Mouse (Mus musculus) embryo, embryonic 11 days (tissue): ENCODE data around the gene Alb.
A peak's percentile ranks its signal among the peaks of the same experiment; 100 is the strongest.

Experiments
- DNase-seq: peaks from one replicate; pipeline ENCODE4 v3.0.0-alpha.2; 2015

Gene Alb

GRCm38 (mm10) chr5:90499509-90499908, 38.8 kb downstream of the Alb start:
- no peak for DNase-seq

- DNase-seq = peak; percentile 79
These were observed 40.0 kb downstream of the Alb start for GRCm38 (mm10) chr5:90500714-90501113.

GRCm38 (mm10) chr5:90501752-90502151, 41.1 kb downstream of the Alb start:
- no peak for DNase-seq

- DNase-seq = no peak
These were observed 44.0 kb downstream of the Alb start for GRCm38 (mm10) chr5:90504742-90505141.

GRCm38 (mm10) chr5:90506507-90506906, 45.8 kb downstream of the Alb start:
- DNase-seq = no peak

- DNase-seq = peak; percentile 4
These were observed 46.8 kb downstream of the Alb start for GRCm38 (mm10) chr5:90507411-90507949.

- DNase-seq = no peak
These were observed 49.3 kb downstream of the Alb start for GRCm38 (mm10) chr5:90509828-90510592.

GRCm38 (mm10) chr5:90512288-90512955, 51.7 kb downstream of the Alb start:
- no peak for DNase-seq

- DNase-seq = no peak
These were observed 54.9 kb downstream of the Alb start for GRCm38 (mm10) chr5:90515561-90515960.

- no peak for DNase-seq
These were observed 57.8 kb downstream of the Alb start, which contains the start of gene Afm for GRCm38 (mm10) chr5:90518356-90519100. Gene Afm, plus strand, starts transcription at chr5:90518932.
